Mouse (Mus musculus): Measurements from ENCODE around the gene Myo1e.

DNA sequence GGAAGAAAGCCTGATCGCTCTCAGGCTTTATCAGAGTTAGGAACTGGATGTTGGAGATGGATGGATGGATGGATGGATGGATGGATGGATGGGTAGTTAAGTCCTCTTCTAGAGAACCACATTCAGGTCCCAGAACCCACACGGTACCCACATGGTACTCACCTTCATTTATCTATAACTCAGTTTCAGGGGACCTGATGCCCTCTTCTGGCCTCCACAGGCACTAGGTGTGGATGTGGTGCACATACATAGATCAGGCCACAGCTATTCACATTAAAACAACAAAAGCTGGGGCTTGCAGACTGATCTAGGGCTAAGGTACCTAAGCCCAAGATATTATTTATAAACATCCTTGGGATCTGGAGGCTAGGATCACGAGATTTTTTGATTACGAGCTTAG is 117.2 kb downstream of the Myo1e start:
- TF ChIP-seq POLR2A (IDR thresholded peaks at IDR 0.05; ENCODE audit: borderline replicate concordance, low read depth, low read length) (no peak), CTCF (IDR thresholded peaks at IDR 0.05; ENCODE audit: low read depth, low read length) (no peak)

Measured in bone marrow macrophage, adult 2 months (primary cell).